In the genomic region with DNA sequence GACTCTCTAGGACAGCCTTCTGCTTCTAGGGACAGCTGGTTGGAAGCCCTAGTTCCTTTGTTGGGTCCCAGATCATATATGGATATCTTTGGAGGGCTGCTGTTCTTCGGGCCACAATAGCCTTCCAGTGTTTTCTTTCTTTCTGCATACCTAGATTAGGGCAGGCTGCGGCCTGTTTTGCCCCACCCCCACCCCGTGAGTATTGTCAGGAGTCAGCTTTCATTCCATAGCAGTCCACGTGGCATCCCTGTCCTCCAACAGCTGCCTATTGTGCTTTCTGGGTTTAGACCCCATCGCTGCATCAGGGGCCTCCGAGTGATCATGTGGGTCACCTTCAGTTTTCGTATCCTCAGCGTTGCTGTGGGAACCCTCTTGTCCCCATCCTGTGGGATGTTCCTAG, we compare ENCODE assay signal across 23 mouse cellular contexts. TPM values are rescaled to one million over a fixed set of nuclear protein-coding genes. Genes with fewer than 3 reads are reported as not detected.
DNase-seq lines count a peak whose midpoint lies in the region; ATAC-seq lines count a peak whose summit lies in the region.
"Had no signal": no experiment of that assay in that cellular context is flagged by ENCODE, and none has a peak within 500 bp of the region (broad histone marks: within the 10 kb centered on the region; RNA-seq: fewer than 3 reads in every experiment).

No protein-coding gene starts in this region.

- H3K4me2 ChIP-seq in heart, embryonic 13.5 days, result no peak overlapping the region
- no peak overlapping the region for H3K4me2 ChIP-seq in kidney, embryonic 15.5 days
- no peak overlapping the region for H3K4me2 ChIP-seq in embryonic facial prominence, embryonic 12.5 days (replicated peaks)
- no peak overlapping the region for H3K4me2 ChIP-seq in limb, embryonic 12.5 days
- H3K4me2 ChIP-seq: forebrain, embryonic 12.5 days; midbrain, embryonic 13.5 days; neural tube, embryonic 13.5 days had no signal

- DNase-seq in heart, adult 11 months, result no peak
- no peak for DNase-seq in kidney, postnatal 25 days
- DNase-seq in spleen, postnatal 14 days (ENCODE audit: low spot score in 2 of 2), result no peak
- DNase-seq in left cerebral cortex, postnatal 10 days (ENCODE audit: extremely low spot score in 1 of 2, low spot score in 2 of 2), result no peak
- DNase-seq: adrenal gland, adult 2 months; cerebellum, adult 8-10 months; gastrocnemius, postnatal 14 days; kidney, adult 2 months; kidney, postnatal 36 days; liver; liver, postnatal 0 days; lung, postnatal 10 days; thymus, adult 18-20 months had no signal

- intact Hi-C loops in left cerebral cortex, postnatal 10 days (cut with DNase I), result no loop called here

- peaks cover 89% of the 10 kb centered on the region for H3K36me3 ChIP-seq in heart, embryonic 13.5 days
- H3K36me3 ChIP-seq in kidney, embryonic 15.5 days, result peaks cover 87% of the 10 kb centered on the region
- H3K36me3 ChIP-seq in embryonic facial prominence, embryonic 12.5 days, result peaks cover 79% of the 10 kb centered on the region
- peaks cover 97% of the 10 kb centered on the region for H3K36me3 ChIP-seq in limb, embryonic 12.5 days

- no peaks in the 10 kb centered on the region for H3K27me3 ChIP-seq in heart, embryonic 13.5 days (replicated peaks)
- no peaks in the 10 kb centered on the region for H3K27me3 ChIP-seq in kidney, embryonic 15.5 days
- no peaks in the 10 kb centered on the region for H3K27me3 ChIP-seq in embryonic facial prominence, embryonic 12.5 days
- H3K27me3 ChIP-seq in limb, embryonic 12.5 days, result no peaks in the 10 kb centered on the region
- H3K27me3 ChIP-seq: forebrain, embryonic 12.5 days; midbrain, embryonic 13.5 days; neural tube, embryonic 13.5 days had no signal

- H3K9me3 ChIP-seq in heart, embryonic 13.5 days, result no peaks in the 10 kb centered on the region
- no peaks in the 10 kb centered on the region for H3K9me3 ChIP-seq in kidney, embryonic 15.5 days (replicated peaks)
- H3K9me3 ChIP-seq in embryonic facial prominence, embryonic 12.5 days, result no peaks in the 10 kb centered on the region
- H3K9me3 ChIP-seq in limb, embryonic 12.5 days, result no peaks in the 10 kb centered on the region
- H3K9me3 ChIP-seq: forebrain, embryonic 12.5 days; midbrain, embryonic 13.5 days; neural tube, embryonic 13.5 days had no signal

- peak overlapping the region; percentile 48; the same call in 1 of the 2 replicates for H3K9ac ChIP-seq in heart, embryonic 13.5 days
- no peak overlapping the region for H3K9ac ChIP-seq in kidney, embryonic 15.5 days
- H3K9ac ChIP-seq in embryonic facial prominence, embryonic 12.5 days, result no peak overlapping the region; the same call in 1 of the 2 replicates
- no peak overlapping the region for H3K9ac ChIP-seq in limb, embryonic 12.5 days (replicated peaks)
- H3K9ac ChIP-seq: forebrain, embryonic 12.5 days; liver, postnatal 0 days; midbrain, embryonic 13.5 days; neural tube, embryonic 13.5 days had no signal

- peak overlapping the region; percentile 55 for H3K27ac ChIP-seq in heart, embryonic 13.5 days (replicated peaks)
- peak overlapping the region; percentile 7; the same call in 1 of the 2 replicates for H3K27ac ChIP-seq in kidney, embryonic 15.5 days
- peak overlapping the region; percentile 70 for H3K27ac ChIP-seq in embryonic facial prominence, embryonic 12.5 days
- H3K27ac ChIP-seq in limb, embryonic 12.5 days, result peak overlapping the region; percentile 26
- H3K27ac ChIP-seq: forebrain, embryonic 12.5 days; left cerebral cortex, adult 2 months; midbrain, embryonic 13.5 days had no signal

- ATAC-seq in heart, embryonic 13.5 days (ENCODE audit: extremely low read depth, insufficient number of reproducible peaks, low FRiP score, low TSS enrichment), result no peak
- ATAC-seq in kidney, embryonic 15.5 days (replicated peaks; ENCODE audit: low FRiP score), result no peak
- ATAC-seq in embryonic facial prominence, embryonic 12.5 days (ENCODE audit: insufficient number of reproducible peaks, insufficient read depth, low FRiP score, low TSS enrichment), result no peak
- no peak for ATAC-seq in limb, embryonic 12.5 days (ENCODE audit: insufficient number of reproducible peaks, insufficient read depth, low FRiP score, low TSS enrichment, low read depth)
- ATAC-seq: liver, postnatal 0 days; midbrain, embryonic 13.5 days had no signal

- WGBS in heart, embryonic 13.5 days, result 41% methylated on average over 8 of the region's 8 CpGs
- 50% methylated on average over 8 of the region's 8 CpGs for WGBS in kidney, embryonic 15.5 days
- 54% methylated on average over 8 of the region's 8 CpGs for WGBS in embryonic facial prominence, embryonic 12.5 days
- 65% methylated on average over 8 of the region's 8 CpGs for WGBS in limb, embryonic 12.5 days

- peaks cover 20% of the 10 kb centered on the region for H3K4me1 ChIP-seq in heart, embryonic 13.5 days
- peaks cover 47% of the 10 kb centered on the region for H3K4me1 ChIP-seq in kidney, embryonic 15.5 days
- peaks cover 11% of the 10 kb centered on the region; the same call in 1 of the 2 replicates for H3K4me1 ChIP-seq in embryonic facial prominence, embryonic 12.5 days
- H3K4me1 ChIP-seq in limb, embryonic 12.5 days (replicated peaks), result no peaks in the 10 kb centered on the region; the same call in 1 of the 2 replicates
- H3K4me1 ChIP-seq: forebrain, embryonic 12.5 days; midbrain, embryonic 13.5 days; neural tube, embryonic 13.5 days had no signal

- H3K4me3 ChIP-seq in heart, embryonic 13.5 days, result no peak overlapping the region
- H3K4me3 ChIP-seq in kidney, embryonic 15.5 days (replicated peaks), result no peak overlapping the region
- H3K4me3 ChIP-seq in embryonic facial prominence, embryonic 12.5 days, result no peak overlapping the region
- no peak overlapping the region for H3K4me3 ChIP-seq in limb, embryonic 12.5 days (replicated peaks)
- H3K4me3 ChIP-seq: forebrain, embryonic 12.5 days; left cerebral cortex, adult 2 months; midbrain, embryonic 13.5 days; neural tube, embryonic 13.5 days had no signal

RNA-seq across cellular contexts. Expression of a gene that starts 29.9 kb away (rescaled TPM):
- 237 and 238 TPM in 2 replicates for polyA plus RNA-seq in heart, embryonic 13.5 days (2015; fragmentation: Nextera tagmentation; extraction: Ambion mirVana)
- 513 and 545 TPM in 2 replicates for polyA plus RNA-seq in kidney, embryonic 15.5 days (2015; fragmentation: Nextera tagmentation; extraction: Ambion mirVana)
- 513 and 519 TPM in 2 replicates for polyA plus RNA-seq in embryonic facial prominence, embryonic 12.5 days (2016; fragmentation: Nextera tagmentation; extraction: Ambion mirVana)
- 677 and 728 TPM in 2 replicates for polyA plus RNA-seq in limb, embryonic 12.5 days (2016; fragmentation: Nextera tagmentation; extraction: Ambion mirVana)
- 10 to 100 TPM; 73.4 to 81.3 TPM for total RNA-seq in left cerebral cortex, postnatal 10 days (2021)

RNA-seq across cellular contexts. Expression of a gene that starts 43.3 kb away (rescaled TPM):
- polyA plus RNA-seq in heart, embryonic 13.5 days (2015; fragmentation: Nextera tagmentation; extraction: Ambion mirVana), result not detected in 2 replicates
- 0.12 and 0.30 TPM in 2 replicates for polyA plus RNA-seq in kidney, embryonic 15.5 days (2015; fragmentation: Nextera tagmentation; extraction: Ambion mirVana)
- not detected in 2 replicates for polyA plus RNA-seq in embryonic facial prominence, embryonic 12.5 days (2016; fragmentation: Nextera tagmentation; extraction: Ambion mirVana)
- polyA plus RNA-seq in limb, embryonic 12.5 days (2016; fragmentation: Nextera tagmentation; extraction: Ambion mirVana), result 0.18 TPM in 1 of 2 replicates, not detected in the other
- total RNA-seq in left cerebral cortex, postnatal 10 days (2021), result under 1 TPM; 0.36 to 0.45 TPM
- total RNA-seq: heart, postnatal 25 days had no signal
- polyA plus RNA-seq: C2C12; forebrain, embryonic 12.5 days; midbrain, embryonic 13.5 days; neural tube, embryonic 13.5 days had no signal

RNA-seq across cellular contexts. Expression of a gene that starts 50.8 kb away (rescaled TPM):
- 45.8 and 46.8 TPM in 2 replicates for polyA plus RNA-seq in heart, embryonic 13.5 days (2015; fragmentation: Nextera tagmentation; extraction: Ambion mirVana)
- 62.9 and 66.6 TPM in 2 replicates for polyA plus RNA-seq in kidney, embryonic 15.5 days (2015; fragmentation: Nextera tagmentation; extraction: Ambion mirVana)
- 41.5 and 48.1 TPM in 2 replicates for polyA plus RNA-seq in embryonic facial prominence, embryonic 12.5 days (2016; fragmentation: Nextera tagmentation; extraction: Ambion mirVana)
- 37.9 and 42.2 TPM in 2 replicates for polyA plus RNA-seq in limb, embryonic 12.5 days (2016; fragmentation: Nextera tagmentation; extraction: Ambion mirVana)
- 10 to 100 TPM; 31.7 to 37.6 TPM for total RNA-seq in left cerebral cortex, postnatal 10 days (2021)

Comparison
In these comparisons a context has a peak if more than half of its experiments do, and no peak if none do; other contexts are left out.
1. H3K27ac ChIP-seq: peak in every context shown above with its lines; median percentile 70 in embryonic facial prominence, embryonic 12.5 days; 55 in heart, embryonic 13.5 days; 26 in limb, embryonic 12.5 days; 7 in kidney, embryonic 15.5 days.